Mouse (Mus musculus) gastrocnemius, adult 2 months (tissue): ENCODE measurements around the gene Ipcef1. TPM values are rescaled to one million over a fixed set of nuclear protein-coding genes. Genes with fewer than 3 reads are reported as not detected.

ENCODE experiments used
- DNase-seq: peaks from one replicate; pipeline ENCODE4 v3.0.0; 2022
- H3K27ac ChIP-seq: fragments of 200-600 bp; 2 replicates; pipeline ENCODE4 v1.8.1; 2022; ENCODE audit warnings: mild to moderate bottlenecking
- H3K4me3 ChIP-seq: fragments of 200-600 bp; 2 replicates; pipeline ENCODE4 v1.8.1; 2022; ENCODE audit warnings: mild to moderate bottlenecking, moderate library complexity
- CTCF ChIP-seq: fragments of 200-600 bp; IDR thresholded peaks from 2 replicates; pipeline ENCODE4 v1.8.1; 2022; ENCODE audit warnings: antibody characterized with exemption, mild to moderate bottlenecking, moderate library complexity
- intact Hi-C: fragments of 180-260 bp; cut with DNase I; formaldehyde crosslinking; loops from one replicate; pipeline ENCODE4 v1.15.1; 2025
- total RNA-seq, 2 experiments: library from RNA; stranded (reverse); gene quantifications; 2 replicates each; pipeline ENCODE4 v1.2.3; 2021

The Ipcef1 gene
- total RNA-seq, 2 experiments from 2014 or later = not detected

DNA sequence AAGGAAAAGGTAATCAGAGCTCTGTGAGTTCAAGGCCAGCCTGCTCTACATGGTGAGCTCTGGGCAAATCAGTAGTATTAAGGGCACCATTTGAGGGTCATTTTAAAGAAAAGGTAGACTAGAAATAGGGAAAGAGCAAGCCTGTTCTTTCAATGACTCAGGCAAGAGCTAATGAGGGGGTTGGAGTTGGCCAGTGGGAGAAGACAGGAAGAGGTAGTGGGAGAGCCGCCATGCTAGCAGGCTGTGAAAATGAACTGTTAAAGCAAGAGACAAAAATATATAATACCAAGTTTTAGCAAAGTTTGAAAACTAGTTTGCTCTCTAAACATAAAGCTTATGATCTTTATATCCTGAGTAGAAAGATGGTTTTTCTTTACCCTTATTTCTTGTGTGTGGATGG is 121.9 kb downstream of the Ipcef1 start:
- TF ChIP-seq CTCF = no peak
- H3K4me3 ChIP-seq = no peak overlapping the region
- no peak overlapping the region for H3K27ac ChIP-seq
- DNase-seq = no peak
- intact Hi-C loops = no loop called here

DNA sequence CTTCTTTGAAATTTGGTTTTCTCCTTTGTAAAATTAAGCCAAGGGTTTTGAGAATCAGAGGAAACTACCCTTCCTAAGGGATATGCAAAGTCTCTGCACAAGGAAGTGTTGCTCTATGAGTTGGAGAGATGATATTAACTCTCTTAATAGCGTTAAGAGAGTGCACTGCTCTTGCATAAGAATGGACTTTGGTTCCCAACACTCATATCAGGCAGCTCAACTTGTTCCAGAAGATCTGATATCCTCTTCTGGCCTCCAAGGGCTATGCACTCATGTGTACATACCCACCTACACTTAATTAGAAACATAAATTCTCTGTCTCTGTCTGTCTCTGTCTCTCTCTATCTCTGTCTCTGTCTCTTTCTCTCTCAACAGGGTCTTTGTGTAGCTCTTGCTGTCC is 123.4 kb downstream of the Ipcef1 start:
- TF ChIP-seq CTCF = no peak
- no peak for DNase-seq
- H3K4me3 ChIP-seq = no peak overlapping the region
- no peak overlapping the region for H3K27ac ChIP-seq
- intact Hi-C loops = no loop called here

DNA sequence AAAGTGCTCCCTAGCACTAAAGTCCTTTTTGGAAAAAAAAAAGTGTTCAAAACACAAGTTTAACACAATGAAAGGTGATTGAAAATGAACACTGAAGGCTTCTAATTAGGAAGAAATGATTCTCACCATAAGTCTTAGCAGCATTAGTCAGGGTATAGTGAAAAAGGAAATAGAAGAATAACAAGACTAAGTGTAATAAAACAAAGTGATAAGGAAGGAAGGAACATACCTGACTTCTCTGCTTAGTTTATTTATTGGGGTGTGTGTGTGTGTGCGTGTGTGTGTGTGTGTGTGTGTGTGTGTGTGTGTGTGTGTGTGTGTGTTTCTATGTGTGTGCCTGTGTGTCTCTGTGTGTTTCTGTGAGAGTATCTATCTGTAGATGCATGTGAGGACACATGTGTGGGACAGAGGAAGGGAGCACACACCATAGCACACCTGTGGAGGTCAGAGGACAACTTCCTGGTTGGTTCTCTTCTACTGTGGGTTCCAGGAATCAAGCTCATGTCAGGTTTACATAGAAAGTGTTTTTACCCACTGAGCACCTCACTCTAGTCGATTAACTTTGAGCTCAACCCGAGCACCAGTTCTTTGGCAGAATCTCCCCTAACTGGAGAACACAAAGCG is 124.6 kb downstream of the Ipcef1 start:
- DNase-seq = no peak
- intact Hi-C loops = no loop called here
- Histone ChIP-seq H3K4me3 (no peak overlapping the region), H3K27ac (no peak overlapping the region)
- no peak for TF ChIP-seq CTCF

DNA sequence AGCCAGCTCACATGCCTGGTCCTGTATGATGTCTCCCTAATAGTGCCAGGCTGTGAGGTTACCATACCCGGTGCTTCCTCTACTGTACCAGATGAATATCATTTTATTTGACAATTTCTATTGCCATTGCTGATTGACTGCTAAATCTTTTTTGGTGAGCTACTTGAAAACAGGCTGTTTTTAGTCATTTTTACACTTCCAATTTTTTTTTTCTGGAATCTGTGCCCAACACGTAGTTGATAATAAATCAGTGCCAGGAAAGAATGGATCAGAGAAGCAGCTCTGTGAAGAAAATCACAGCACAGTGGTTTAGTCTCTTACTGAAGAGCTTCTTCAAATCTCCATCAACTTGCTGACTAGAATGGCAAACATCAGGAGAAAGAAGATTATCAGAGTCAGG is 125.6 kb downstream of the Ipcef1 start:
- no peak overlapping the region for H3K4me3 ChIP-seq
- no peak overlapping the region for H3K27ac ChIP-seq
- DNase-seq = no peak
- intact Hi-C loops = no loop called here
- TF ChIP-seq CTCF = no peak

DNA sequence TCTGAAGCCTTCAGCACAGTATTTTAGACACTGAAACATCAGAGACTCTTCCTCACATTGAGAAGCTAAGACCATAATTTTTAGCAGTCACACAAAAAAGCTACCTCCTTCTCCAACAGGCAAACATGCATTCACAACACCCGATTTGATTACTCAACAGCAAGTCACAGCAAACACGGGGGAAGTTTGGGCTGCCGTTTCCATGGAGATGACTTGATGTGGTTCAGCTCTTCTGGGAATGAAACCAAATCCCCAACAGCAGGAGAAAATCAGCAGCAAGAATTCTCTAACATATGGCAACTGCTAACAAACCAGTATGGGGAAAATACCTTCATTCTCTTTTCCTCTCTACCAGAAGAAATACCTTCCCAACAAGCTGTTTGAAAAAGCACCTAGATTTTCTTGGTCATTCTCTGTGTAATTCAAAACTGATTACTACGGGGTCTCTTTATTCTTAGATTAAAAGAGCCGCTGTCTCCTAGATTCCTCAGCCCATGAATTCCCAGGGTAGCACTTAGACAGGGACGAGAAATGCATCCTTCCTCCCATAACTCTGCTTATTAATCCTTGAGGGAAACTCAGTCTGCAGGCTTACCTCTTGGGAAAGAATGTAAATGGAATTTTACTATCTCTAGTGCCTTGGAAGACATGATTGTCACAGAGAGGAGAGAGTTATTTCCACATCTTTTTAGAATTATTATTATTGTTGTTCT is 135.6 kb downstream of the Ipcef1 start:
- no peak for DNase-seq
- H3K4me3 ChIP-seq = no peak overlapping the region
- no peak overlapping the region for H3K27ac ChIP-seq
- no peak for TF ChIP-seq CTCF
- intact Hi-C loops = no loop called here

DNA sequence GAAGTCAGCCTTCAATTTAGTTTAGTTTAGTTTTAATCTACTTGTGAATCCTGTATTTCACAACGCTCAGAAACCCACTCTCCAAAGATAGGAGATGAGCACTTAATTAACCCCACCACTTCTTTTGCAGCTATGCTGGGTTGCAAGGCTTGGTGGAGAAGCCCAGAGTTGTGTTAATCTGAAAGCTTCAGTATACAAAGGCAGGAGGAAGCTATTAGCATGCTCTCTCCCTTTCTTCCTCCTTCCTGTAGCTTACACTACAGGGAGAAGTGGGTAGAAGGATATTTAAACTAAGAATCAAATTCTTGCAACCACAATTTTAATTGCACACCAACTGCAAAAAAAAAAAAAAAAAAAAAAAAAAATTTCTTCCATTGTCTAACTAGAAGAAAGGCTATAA is 136.3 kb downstream of the Ipcef1 start:
- Histone ChIP-seq H3K4me3 (no peak overlapping the region), H3K27ac (no peak overlapping the region)
- no peak for DNase-seq
- TF ChIP-seq CTCF = no peak
- intact Hi-C loops = no loop called here

DNA sequence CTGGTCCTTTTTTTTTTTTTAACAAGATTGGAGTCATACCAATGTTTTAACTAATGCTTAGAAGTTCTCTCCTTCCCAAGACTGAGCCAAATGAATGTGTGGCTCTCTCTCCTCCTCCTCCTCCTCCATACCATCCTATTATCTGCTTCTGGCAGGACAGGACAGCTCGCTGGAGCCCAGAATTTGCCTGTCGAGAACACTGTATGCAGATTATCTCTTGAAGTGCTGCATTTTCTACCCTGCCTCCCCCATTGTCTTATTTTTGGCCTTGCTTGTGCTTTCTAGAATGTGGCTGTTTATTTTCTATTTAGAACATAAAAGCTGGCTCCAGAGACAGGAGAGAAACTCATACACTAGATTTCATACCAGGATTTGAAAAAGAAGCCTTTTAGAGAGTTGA is 142.5 kb downstream of the Ipcef1 start:
- intact Hi-C loops = no loop called here
- H3K27ac ChIP-seq = no peak overlapping the region
- no peak for TF ChIP-seq CTCF
- DNase-seq = no peak
- no peak overlapping the region for H3K4me3 ChIP-seq

DNA sequence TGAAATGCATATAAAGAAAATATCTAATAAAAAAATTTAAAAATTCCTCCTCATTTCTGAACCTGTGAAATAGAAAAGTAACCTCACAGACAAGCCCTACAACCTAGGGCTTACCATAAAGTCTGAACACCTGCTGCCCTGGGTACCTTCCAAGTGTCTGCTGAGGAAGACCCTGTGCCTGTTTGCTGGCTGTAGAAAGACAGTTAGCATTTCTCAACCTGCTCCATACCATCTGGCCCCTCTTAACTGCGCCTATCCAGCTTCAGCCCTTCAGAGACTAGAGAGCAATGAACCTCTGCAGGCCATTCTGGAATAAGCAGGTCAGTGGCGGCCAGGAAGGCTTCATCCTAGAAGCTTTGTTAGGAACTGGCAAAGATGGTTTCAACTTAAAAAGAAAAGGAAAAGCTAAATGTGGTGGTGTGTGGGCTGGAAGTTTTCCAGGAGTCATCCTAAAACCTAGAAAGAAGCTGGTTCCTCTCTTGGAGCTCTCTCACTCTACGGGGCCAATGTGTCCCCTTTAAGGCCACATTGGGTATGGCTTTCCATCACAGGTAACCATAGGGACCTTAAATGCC is 150.4 kb downstream of the Ipcef1 start:
- Histone ChIP-seq H3K27ac (no peak overlapping the region), H3K4me3 (no peak overlapping the region)
- intact Hi-C loops = no loop called here
- no peak for DNase-seq
- no peak for TF ChIP-seq CTCF

DNA sequence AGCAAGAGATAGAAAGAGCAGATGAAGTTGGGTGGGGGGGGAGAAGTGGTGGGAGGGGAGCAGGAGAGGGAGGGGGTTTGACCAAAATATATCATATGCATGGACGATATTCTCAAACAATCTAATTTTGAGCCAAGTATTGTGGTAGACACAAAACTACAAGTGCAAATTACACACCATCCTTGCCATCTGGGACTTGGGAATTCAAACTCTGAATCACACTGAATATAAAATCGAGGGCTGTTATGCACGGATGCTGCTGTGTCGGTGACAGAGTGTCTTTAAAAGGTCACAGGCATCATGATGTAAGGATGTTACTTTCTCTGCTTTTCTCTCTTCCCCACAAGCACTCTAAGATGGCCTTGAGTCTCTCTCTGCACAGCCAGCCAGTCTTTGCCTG is 152.2 kb downstream of the Ipcef1 start:
- H3K27ac ChIP-seq = no peak overlapping the region

DNA sequence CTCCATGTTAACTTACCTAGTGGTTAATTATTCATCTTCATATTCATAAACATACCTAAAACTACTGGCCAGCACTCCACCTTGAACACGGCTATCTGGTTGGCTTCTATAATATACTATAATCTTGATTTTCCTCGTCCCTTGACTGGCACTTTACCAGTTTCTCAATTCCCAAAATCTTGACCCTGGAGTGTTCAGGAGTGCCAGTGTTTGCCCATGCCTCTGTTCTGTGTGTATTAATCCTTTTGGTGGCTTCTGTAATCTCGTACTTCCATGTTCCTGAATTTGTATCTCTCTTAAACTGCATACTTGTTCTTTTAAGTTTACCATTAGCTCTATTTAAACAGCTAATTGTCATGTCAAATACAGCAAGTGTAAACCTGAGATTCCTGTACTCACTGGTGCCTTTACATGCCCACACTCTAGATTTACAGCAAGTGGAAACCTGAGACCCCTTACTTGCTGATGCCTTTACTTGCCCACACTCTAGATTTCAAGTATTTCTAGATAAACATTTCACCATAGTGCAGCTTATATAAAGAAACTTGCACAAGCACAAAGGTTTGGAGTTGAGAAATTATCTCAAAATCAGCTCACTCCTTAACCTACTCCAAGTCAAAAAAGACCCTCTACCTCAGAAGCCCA is 155.5 kb downstream of the Ipcef1 start:
- Histone ChIP-seq H3K4me3 (no peak overlapping the region), H3K27ac (no peak overlapping the region)
- TF ChIP-seq CTCF = no peak
- intact Hi-C loops = no loop called here
- no peak for DNase-seq

More for the DNA sequence above, 152.2 kb downstream of the Ipcef1 start:
- TF ChIP-seq CTCF = no peak
- H3K4me3 ChIP-seq = no peak overlapping the region
- no peak for DNase-seq
- intact Hi-C loops = no loop called here

DNA sequence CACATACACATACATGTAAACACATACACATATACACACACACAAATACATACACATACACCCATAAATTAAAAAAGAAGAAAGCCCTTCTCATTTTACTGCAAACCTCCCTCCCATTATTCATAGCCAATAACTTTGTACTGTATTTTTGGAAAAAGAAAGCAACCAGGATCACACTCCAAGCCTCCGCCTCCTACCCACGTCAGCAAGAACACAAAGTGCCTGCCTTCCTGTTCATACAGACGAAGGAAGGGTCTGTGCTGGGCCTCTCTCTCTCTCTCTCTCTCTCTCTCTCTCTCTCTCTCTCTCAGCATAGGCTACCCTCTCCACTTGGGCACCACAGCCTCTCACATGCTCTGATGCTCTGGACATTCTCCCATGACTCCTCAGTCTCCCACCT is 156.5 kb downstream of the Ipcef1 start:
- TF ChIP-seq CTCF = no peak
- Histone ChIP-seq H3K27ac (no peak overlapping the region), H3K4me3 (no peak overlapping the region)
- intact Hi-C loops = no loop called here
- no peak for DNase-seq

DNA sequence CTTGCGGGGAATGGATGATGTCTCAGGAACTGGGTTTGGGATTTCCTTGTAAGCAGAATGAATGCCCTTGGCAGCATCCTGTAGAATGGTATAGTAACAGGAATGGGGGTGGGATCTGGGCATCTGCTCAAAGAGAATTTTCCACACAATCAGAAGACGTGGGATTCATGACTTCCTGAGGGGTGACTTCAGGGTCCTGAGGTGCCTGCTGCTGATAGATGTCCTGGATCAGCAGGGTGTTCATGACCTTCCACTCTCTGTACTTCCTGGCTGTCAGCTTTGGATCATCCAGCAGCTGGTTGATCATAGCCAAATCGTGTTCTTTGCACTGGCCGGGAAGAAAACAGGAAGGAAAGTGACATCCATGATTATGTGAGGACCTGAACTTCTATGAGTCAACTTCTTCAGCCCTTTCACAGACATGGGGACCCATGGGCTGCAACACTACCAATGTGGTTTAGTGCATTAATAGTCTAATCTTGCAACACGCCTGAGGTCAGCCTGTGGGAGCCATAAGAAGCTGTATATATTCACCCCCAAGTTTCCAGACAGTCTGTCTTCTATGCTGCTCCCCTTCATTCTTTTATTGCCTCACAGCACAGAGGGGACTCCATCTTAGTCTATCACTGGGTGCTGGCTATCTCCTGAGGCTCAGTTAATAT is 161.8 kb downstream of the Ipcef1 start:
- H3K27ac ChIP-seq = no peak overlapping the region
- intact Hi-C loops = no loop called here

More for the DNA sequence above, 161.8 kb downstream of the Ipcef1 start:
- DNase-seq = no peak
- TF ChIP-seq CTCF = no peak
- no peak overlapping the region for H3K4me3 ChIP-seq
